Mouse (Mus musculus): ENCODE measurements around the gene Hdac7.
"Not testable (repeated sequence)": the region's sequence is repeated elsewhere in the genome, so short reads cannot be mapped to it uniquely, and the experiment has no call there.

Gene Hdac7

GRCm38 (mm10) chr15:97844037-97845034 is at the start of gene Hdac7:
Gene Hdac7, minus strand, starts transcription at chr15:97844502.
- no peak for DNase-seq (ENCODE audit: low spot score in 2 of 2)

- no peak for DNase-seq (ENCODE audit: low spot score in 2 of 2)
Measured at GRCm38 (mm10) chr15:97892506-97892905, 48.2 kb upstream of the Hdac7 start.

GRCm38 (mm10) chr15:97890450-97890849 is 46.1 kb upstream of the Hdac7 start:
- no peak for DNase-seq (ENCODE audit: low spot score in 2 of 2)

- DNase-seq (ENCODE audit: low spot score in 2 of 2): no peak
Measured at GRCm38 (mm10) chr15:97890017-97890416, 45.7 kb upstream of the Hdac7 start.

GRCm38 (mm10) chr15:97887541-97888016 is 43.3 kb upstream of the Hdac7 start:
- no peak for DNase-seq (ENCODE audit: low spot score in 2 of 2)

GRCm38 (mm10) chr15:97881423-97881822 is 37.1 kb upstream of the Hdac7 start:
- DNase-seq (ENCODE audit: low spot score in 2 of 2): no peak

- DNase-seq (ENCODE audit: low spot score in 2 of 2): no peak
Measured at GRCm38 (mm10) chr15:97880441-97880840, 36.1 kb upstream of the Hdac7 start.

- DNase-seq (ENCODE audit: low spot score in 2 of 2): no peak
Measured at GRCm38 (mm10) chr15:97878696-97879328, 34.5 kb upstream of the Hdac7 start.

GRCm38 (mm10) chr15:97875784-97876183 is 31.5 kb upstream of the Hdac7 start:
- no peak for DNase-seq (ENCODE audit: low spot score in 2 of 2)

GRCm38 (mm10) chr15:97873717-97874116 is 29.4 kb upstream of the Hdac7 start:
- no peak for DNase-seq (ENCODE audit: low spot score in 2 of 2)

- no peak for DNase-seq (ENCODE audit: low spot score in 2 of 2)
Measured at GRCm38 (mm10) chr15:97872161-97872560, 27.9 kb upstream of the Hdac7 start.

- no peak for DNase-seq (ENCODE audit: low spot score in 2 of 2)
Measured at GRCm38 (mm10) chr15:97871055-97872030, 27.0 kb upstream of the Hdac7 start.

GRCm38 (mm10) chr15:97870116-97870515 is 25.8 kb upstream of the Hdac7 start:
- not testable (repeated sequence) for DNase-seq (ENCODE audit: low spot score in 2 of 2)

GRCm38 (mm10) chr15:97868985-97869384 is 24.7 kb upstream of the Hdac7 start:
- DNase-seq (ENCODE audit: low spot score in 2 of 2): no peak

GRCm38 (mm10) chr15:97865988-97866387 is 21.7 kb upstream of the Hdac7 start:
- DNase-seq (ENCODE audit: low spot score in 2 of 2): no peak

- DNase-seq (ENCODE audit: low spot score in 2 of 2): no peak
Measured at GRCm38 (mm10) chr15:97865175-97865574, 20.9 kb upstream of the Hdac7 start.

GRCm38 (mm10) chr15:97864361-97865045 is 20.2 kb upstream of the Hdac7 start:
- DNase-seq (ENCODE audit: low spot score in 2 of 2): no peak

GRCm38 (mm10) chr15:97863494-97863881 is 19.2 kb upstream of the Hdac7 start:
- DNase-seq (ENCODE audit: low spot score in 2 of 2): no peak

- DNase-seq (ENCODE audit: low spot score in 2 of 2): no peak
Measured at GRCm38 (mm10) chr15:97862881-97863493, 18.7 kb upstream of the Hdac7 start.

GRCm38 (mm10) chr15:97860353-97860752 is 16.1 kb upstream of the Hdac7 start:
- no peak for DNase-seq (ENCODE audit: low spot score in 2 of 2)

Data from urinary bladder, postnatal 4 days (tissue).